Mouse (Mus musculus) liver (tissue): ENCODE measurements around the gene Timm29.

Source experiments
- DNase-seq: peaks from one replicate; pipeline ENCODE4 v3.0.0-alpha.2; 2020; ENCODE audit warnings: mixed read lengths

Gene Timm29

GRCm38 (mm10) chr9:21592703-21593121 is at the start of gene Timm29, which contains the start of gene Yipf2:
Gene Timm29 (plus strand): TSS chr9:21592722.
Gene Yipf2 (minus strand): TSS chr9:21592828.
- peak; percentile 85 for DNase-seq

- no peak for DNase-seq
Observed at GRCm38 (mm10) chr9:21545351-21545915, 47.1 kb upstream of the Timm29 start.

DNA sequence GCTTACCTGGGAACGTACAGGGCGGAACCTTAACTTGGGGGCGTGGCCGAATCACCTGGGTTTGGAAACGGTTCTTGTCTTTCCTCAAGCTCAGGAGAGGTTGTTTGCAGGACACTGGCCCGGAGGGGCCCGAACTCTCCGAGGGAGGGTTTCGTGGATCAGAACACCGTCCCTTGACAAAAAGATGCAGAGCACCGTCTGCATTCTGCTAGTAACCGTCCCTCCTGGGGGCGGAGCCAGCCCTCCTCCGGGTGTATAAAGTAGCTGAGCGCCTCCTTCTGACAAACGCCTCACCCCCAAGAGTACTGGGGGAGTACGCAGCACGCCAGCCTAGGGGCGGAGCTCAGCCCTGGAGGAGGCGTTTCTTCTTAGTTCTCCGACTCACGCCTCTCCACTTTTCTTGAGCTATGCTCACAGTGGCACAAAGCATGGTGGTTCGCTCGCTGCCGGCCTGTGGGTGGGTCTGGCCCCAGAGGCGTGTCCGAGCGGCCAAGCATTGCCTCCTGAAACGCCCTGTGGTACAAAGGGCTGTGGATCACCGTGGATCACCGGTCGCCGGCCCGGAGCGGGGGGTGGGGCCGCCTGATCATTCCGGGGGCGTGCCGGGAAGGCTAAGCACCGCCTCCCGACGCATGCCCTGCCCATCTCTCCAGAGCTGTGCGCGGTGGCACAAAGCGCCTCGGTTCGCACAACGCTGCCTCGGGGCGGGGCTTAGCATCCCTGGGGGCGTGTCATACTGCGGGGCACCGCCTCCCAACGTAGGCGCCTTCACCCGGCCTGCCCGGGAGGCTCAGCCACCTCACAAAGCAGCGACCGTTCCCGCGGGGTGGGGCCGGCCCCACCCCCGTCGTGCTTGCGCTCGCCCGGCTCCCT is 46.4 kb upstream of the Timm29 start:
- DNase-seq: peak; percentile 100

- no peak for DNase-seq
Observed at GRCm38 (mm10) chr9:21546789-21547074, 45.8 kb upstream of the Timm29 start, which contains the start of gene Carm1. Gene Carm1 (plus strand): TSS chr9:21546894.

DNA sequence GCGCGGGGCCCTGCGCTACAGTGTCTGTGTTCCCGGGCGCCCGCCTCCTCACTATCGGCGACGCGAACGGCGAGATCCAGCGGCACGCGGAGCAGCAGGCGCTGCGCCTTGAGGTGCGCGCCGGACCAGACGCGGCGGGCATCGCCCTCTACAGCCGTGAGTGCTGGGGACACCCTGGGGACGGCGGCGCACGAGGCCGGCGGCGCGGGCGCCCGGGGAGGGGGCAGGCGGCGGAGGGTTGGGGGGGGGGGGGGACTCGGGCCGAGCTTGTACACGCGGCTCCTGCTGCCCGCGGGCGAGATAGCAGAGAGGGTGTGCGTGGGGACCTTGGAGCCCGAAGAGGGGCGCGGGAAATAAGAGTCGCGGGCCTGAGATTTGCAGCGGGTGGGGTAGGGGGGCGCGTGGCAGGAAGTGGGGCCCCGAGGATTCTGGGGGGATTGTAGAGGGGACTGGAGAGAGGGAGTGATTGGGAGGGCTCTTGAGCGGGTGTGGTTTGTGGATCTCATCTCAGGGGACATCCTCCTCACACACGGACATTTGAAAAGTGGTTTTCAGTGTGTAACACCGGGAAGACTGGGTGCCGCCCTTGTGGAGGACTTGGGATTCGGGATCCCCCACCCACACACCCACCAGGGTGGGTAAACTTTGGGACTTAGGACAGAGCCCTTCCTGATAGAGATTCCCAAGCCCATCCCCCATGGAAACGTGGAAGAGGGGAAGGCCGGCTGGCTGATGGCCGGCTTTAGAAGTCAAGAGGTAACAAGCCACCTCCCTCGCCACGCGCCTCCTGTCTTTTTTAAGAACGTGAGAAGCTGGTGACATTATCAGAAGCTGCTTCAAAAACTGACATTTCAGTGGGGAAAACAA is 45.2 kb upstream of the Timm29 start:
- DNase-seq: peak; percentile 79

GRCm38 (mm10) chr9:21551049-21551448 is 41.5 kb upstream of the Timm29 start:
- DNase-seq: no peak

- no peak for DNase-seq
Observed at GRCm38 (mm10) chr9:21553607-21554273, 38.8 kb upstream of the Timm29 start.

DNA sequence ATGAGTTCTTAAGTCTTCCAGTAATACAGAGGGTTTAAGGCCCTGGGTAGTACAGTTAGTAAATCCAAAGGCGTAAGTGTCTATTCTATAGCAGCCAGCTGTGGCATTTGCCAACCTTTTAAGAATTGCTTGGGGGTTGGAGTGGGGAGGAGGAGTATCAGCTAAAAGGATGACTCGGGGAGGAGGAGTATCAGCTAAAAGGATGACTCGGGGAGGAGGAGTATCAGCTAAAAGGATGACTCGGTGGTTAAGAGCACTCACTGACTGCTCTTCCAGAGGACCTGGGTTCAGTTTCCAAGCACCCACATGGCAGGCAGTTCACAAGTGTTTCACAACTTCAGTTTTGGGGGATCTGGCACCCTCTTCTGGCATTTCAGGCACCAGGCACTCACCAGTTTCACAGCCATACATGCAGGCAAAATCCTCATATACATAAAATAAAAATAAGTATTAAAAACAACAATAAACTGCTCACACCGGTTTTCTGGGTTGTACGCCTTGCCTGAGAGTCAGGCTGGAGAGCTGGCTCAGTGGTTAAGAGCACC is 37.3 kb upstream of the Timm29 start:
- peak; percentile 41 for DNase-seq

GRCm38 (mm10) chr9:21556996-21557395 is 35.5 kb upstream of the Timm29 start:
- no peak for DNase-seq

DNA sequence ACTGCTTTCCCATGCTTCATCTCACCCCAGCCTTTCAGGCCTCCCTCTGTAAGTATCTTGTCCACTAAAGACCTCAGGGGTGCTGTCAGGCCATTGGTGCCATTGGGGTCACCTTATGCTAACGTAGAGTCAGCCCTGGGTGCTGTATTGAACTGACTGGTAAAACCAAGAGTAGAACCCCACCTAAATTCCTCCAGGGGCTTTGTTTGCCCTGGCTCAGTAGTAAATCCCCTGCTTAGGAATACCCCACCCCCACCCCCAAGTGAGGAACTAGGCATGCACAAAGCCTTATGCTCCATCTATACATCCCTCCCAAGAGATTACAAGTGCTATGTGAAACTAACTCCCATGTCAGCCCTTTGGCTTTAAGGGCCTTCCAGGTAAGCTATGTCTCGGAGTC is 35.0 kb upstream of the Timm29 start:
- no peak for DNase-seq

DNA sequence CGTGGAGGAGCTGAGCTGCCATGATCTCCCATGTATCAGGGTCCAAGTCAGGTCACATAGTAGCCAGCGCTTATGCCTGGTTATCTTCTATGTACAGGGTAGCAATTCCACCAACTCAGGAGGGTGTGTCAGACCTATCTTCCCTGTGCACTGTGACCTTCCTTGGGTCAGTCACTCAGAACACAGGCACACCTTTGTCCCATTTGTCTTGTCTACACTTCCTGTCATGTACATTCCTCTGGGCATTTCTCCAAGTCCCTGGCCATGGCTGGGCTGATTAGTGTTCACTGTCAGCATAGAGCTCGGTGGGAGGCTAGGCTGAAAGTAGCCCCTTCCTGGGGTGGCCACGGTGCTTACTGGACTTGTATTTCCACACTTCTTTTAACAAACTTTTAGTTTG is 34.2 kb upstream of the Timm29 start:
- DNase-seq: peak; percentile 82

DNA sequence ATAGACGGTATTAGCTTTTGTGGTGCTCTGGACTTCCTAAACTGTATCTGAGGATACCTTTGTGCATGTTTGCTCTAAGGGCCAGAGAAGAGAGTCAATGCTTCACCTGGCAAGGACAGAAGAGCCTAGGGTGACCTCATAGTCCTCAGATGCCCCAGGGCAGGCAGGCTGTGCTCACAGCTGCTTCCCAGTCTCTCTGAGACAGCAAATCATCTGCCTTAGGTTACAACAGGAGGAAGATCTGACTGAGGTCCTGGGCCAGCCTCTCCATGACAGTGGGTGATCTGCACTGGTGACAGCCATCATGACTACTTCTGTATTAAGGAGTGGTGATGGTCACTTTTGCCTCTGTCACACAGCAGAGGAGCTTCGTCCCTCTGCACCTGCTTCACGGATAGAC is 33.4 kb upstream of the Timm29 start:
- peak; percentile 24 for DNase-seq

GRCm38 (mm10) chr9:21564420-21564819 is 28.1 kb upstream of the Timm29 start:
- DNase-seq: no peak

GRCm38 (mm10) chr9:21565004-21565586 is 27.4 kb upstream of the Timm29 start:
- peak; percentile 34 for DNase-seq

DNA sequence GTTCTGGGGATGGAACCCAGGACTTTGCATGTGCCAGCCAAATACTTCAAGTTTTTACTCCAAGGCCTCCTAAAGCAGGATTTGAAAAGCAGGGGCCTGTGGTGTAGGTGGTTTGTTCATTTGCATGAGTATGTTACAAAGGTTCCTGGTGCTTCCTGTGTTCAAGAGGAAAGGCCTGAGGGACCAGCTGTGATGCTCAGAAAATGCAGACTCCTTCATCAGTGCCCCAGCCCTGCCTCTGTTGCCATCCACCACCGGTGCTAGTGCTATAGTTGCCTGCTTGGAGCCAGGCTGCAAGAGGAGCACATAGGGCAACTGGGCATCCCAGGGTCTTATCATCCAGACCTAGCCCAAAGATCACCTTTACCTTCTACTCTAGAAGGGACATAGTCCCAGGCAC is 26.0 kb upstream of the Timm29 start:
- DNase-seq: no peak

GRCm38 (mm10) chr9:21567051-21567450 is 25.5 kb upstream of the Timm29 start:
- no peak for DNase-seq

DNA sequence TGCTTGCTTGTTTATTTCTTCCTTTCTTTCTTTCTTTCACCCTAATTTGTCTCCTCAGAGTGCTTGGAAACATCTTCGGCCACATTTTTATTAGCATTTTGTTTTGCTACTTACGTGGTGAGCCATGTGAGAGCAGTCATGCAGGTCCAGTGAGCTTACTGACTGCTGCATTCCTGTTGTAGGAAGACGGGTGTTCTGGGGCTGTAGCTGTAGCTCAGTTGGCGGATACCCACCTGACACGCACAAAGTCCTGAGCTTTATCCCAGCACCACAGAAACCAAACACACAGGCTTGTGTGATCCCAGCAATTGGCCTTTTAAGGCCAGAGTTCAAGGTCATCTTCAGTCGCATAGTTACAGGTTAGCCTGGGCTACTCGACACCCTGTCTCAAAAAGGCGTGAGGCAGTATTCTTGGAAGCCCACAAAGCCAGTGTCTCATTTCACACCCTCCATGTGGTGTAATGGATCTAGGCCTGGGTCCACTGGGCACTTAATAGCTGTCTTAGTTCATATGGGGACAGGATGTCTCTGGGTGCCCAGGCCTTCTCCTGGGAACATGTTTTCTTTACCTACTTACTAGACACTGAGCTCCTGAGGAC is 23.8 kb upstream of the Timm29 start:
- no peak for DNase-seq

DNA sequence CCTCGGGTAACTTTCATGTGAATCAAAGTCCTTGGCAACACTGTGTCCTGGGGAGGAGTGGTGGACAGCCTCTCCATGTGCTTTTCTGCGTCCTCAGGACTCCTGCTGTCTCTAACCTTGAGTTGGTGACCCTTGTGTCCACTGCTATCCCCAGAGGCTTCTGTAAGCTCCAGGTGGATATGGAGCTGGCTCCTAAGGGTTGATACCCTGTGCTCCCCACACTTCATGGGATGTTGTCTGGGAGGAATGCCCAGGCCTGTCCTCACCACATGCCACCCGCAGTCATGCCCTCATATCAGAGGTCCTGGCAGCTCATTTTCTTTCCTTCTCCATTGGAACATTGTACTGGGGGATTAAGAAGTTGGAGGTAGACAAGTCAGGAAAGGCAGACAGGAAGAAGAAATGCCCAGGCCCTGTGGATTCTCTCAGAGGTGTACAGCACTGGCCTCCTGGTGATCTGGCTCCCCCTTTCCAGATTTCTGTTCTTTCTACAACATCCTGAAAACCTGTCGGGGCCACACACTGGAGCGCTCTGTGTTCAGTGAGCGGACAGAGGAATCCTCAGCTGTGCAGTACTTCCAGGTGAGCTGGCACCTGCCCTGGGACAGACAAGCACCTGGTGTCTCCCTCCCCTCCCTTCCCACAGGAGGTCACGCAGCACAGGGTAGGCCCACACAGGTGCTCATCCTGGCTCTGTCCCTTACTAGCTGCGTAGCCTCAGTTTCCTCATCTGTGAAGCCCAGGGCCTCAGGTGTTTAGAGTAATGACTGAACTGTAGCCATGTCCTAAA is 18.3 kb upstream of the Timm29 start:
- DNase-seq: no peak

DNA sequence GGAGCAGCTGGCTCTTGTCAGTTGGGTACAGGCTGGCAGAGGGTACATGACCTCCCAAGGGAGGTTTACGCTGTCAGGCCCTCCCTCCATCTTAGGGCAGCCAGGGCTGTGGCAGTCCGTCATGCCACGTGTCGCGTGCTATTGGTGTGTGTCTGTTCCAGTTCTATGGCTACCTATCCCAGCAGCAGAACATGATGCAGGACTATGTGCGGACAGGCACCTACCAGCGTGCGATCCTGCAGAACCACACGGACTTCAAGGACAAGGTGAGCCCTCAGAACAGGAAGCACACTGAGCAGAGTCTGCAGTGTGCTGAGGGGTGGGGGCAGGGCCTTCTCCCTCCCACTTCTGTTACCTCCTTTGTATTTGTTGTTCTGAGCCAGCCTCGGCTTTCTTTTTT is 17.3 kb upstream of the Timm29 start:
- DNase-seq: no peak

GRCm38 (mm10) chr9:21576286-21576685 is 16.2 kb upstream of the Timm29 start:
- DNase-seq: no peak

- DNase-seq: no peak
Observed at GRCm38 (mm10) chr9:21578226-21578625, 14.3 kb upstream of the Timm29 start.
